Mouse (Mus musculus): Measurements from ENCODE around the gene Taf3. TPM values are rescaled to one million over a fixed set of nuclear protein-coding genes. Genes with fewer than 3 reads are reported as not detected.

The Taf3 gene
- total RNA-seq, 2 experiments from 2014 or later, result 9.4 to 10.8 TPM

DNA sequence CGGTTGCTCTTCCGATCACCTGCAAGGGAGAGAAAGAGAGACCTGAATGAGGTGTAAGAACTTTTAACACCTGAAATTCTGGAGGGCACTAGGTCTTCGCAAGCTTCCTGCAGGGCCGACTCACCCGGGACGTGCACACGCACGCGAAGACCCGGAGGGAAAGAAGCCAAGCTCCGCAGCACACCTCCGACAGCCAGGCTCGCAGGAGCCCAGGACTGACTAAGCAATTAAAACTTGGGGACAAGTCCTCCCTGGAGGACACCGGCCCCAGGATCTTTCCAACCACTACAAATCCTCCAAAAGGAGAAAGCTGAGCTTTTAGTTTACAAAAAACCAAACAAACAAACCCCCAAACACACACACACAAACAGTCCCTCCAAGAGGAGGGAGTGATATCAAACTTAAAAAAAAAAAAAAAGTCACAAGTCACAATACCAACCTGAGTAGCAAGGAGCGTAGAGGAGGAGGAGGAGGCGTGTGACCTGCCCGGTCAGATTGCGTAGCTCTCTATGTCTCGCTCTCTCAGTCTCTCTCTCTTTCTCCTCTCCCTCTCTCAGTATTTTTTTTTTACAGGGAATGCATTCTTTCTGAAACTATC lies 170.3 kb downstream of the Taf3 start:
- DNase-seq (ENCODE audit: low spot score), result no peak

DNA sequence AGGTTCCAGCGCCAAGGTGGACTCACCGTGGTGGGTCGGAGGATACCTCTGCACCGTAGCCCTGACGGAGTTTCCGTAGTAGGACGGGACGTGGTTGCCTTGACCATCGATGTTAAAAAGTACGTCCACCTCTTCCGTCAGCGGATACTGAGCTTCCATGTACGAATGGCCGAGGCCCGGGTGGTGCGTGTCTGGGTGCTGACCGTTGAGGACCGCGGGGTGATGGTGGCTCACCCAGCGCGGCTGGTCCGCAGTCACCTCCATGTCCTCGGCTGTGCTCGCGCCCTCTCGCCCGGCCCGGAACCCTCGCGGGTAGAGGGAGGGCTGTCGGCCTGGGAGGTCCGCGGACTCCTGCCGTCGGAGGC lies 171.1 kb downstream of the Taf3 start:
- no peak for DNase-seq (ENCODE audit: low spot score)

DNA sequence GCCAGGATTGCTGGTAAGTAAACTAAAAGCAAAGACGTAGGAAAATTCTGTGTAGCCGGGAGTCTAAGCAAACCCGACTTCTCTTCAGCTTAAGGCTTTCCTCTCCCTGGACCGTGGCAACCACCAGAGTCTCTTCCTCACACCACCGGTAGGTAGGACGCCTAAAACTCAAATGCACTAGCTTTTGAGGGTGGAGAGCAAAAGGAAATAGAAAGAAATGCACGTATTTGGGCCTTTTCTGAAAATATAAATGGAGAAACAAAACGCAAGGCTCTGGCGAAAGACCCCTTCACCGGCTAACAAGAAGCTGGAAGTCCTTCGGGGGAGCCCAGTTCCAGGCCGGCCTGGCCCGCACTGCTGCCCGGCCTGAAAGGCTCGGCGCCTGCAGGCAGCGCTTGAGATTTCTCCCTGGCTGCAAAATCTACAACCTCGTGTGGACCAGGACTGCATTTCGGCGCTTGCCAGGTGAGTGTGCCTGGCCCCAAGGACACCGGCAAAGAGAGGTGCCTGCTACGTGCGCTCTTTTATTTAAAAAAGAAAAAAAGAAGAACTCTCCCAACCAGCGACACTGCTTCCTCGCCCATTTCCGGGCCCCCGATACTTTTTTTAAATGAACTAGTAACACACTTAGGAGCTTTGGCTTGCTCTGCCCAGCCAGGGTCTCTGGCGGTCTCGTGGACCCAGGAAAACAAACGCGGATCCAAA lies 171.6 kb downstream of the Taf3 start:
- no peak for DNase-seq (ENCODE audit: low spot score)

DNA sequence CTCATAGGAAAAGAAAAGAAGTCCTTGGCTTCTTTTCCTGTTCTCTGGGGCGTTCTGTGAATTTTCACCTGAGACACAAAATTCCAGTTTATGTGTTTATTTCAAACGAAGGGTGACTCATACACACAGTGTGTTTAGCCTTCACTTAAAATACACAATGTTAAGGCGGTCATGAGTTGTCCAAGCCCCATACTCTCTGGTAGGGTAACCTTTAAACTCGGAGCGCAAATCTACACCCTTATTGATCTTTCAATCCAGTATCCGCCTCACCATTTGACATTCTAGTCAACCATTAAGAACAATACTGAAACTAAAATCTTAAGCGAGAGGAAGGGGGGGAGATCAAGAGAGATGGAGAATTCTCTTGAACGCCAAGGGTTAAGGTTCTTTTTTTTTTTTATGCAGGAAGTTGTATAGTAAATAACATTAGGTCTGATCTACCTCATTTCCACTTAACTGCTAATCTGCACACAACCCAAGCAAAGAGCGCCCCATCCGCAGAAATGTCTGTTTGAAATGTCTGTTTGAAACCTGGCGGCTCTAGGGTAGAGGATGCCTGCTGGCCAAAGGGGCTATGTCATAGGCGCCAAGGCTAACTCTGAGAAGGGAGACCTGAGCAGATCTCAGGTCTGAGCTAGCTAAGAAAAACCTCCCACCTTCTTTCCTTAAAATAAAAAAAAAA lies 172.6 kb downstream of the Taf3 start:
- no peak for DNase-seq (ENCODE audit: low spot score)

GRCm38 (mm10) chr2:9875220-9875619 lies 173.2 kb downstream of the Taf3 start:
- DNase-seq (ENCODE audit: low spot score), result no peak

DNA sequence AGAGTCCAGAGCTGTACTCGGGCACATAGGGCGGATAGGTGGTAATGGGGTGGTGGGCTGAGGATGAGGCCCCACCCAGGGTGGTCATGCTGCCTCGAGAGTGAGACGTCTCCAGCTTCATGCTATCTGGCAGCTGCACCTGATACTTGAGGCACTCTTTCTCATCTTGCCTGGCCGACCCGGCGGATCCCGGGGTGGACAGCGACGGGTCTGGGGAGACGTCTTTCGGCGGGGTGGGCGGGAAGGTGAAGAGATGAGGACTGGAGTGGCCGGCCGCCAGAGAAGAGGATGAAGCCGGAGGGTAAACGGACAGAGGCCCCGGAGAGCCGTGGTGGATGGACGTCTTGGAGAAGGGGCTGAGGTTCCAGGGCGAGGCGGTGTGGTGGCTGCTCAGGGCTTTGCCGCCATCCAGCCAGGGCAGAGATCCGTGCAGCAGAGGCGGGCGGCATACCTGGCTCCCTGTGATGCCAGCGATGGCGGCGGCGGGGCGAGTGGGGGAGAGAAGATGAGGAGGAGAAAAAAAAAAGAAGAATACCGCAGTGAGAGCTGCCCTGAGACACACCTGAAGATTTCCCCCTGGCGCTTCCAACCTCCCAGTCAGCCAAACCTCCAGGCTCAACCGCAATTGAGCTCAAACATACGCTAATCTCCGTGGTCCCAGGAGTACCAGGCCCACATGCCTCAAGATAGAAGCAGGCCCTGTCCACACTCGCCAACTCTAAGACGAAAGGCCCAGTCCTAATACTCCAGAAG lies 173.8 kb downstream of the Taf3 start:
- DNase-seq (ENCODE audit: low spot score), result no peak

GRCm38 (mm10) chr2:9873757-9874156 lies 174.6 kb downstream of the Taf3 start:
- no peak for DNase-seq (ENCODE audit: low spot score)

GRCm38 (mm10) chr2:9872682-9873081 lies 175.7 kb downstream of the Taf3 start:
- no peak for DNase-seq (ENCODE audit: low spot score)

DNA sequence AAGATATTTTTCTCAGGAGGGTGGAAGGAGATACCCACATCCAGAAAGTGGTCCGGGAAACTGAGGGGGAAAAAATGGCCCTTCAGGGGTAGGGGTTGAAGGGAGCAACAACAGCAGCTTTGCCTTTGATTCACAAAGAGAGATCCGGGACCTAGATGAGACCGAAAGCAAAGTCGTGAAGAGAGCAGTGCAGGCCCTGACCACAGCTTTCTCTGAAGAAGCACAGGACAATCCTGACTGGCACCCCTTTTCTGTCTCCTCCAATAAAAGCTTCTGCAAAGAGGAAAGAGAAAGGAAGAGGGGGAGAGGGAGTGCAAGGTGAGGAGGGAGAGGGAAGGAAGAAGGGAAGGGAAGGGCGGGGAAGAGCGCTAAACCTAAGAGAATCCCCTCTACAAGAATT lies 176.6 kb downstream of the Taf3 start:
- no peak for DNase-seq (ENCODE audit: low spot score)

DNA sequence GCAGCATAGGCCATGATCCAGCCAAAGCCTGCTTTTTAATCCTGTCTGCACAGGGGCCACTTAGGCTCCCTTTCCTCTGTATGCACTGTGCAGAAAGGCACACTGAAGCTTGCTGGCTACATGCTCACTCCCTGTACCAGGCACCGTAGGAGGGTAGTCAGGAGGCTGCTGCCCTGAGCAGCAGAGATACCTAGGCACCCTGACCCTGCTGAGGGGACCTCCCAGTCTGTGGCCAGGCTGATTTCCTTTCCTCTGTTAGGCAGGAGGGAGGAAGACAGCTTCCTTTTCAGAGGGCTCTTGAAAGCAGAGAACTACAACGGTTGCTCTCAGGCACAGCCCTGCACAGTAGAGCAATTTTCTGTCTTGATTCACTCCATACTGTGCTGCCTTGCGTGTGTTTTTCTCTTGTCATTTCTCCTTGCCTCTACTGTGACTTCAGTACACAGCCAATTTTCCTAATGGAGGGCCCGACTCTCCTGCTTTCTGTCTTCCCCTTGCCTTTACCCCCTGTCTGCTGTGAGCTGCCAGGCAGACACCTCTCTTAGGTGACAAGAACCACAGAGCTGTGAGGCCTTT lies 177.2 kb downstream of the Taf3 start:
- DNase-seq (ENCODE audit: low spot score), result no peak

- DNase-seq (ENCODE audit: low spot score), result no peak
Measured at GRCm38 (mm10) chr2:9867092-9867825, 181.1 kb downstream of the Taf3 start.

Other genes with a start within 250 kb of the Taf3 start
- not detected for gene 4930412O13Rik, start 167.3 kb downstream of the Taf3 start, total RNA-seq (2021)
- not detected for gene 9230102O04Rik, start 159.1 kb downstream of the Taf3 start, total RNA-seq (2021)
- under 1 TPM; 0.18 to 0.43 TPM for gene Gata3, start 158.6 kb downstream of the Taf3 start, total RNA-seq (2021)
- gene Atp5c1, start 31.9 kb upstream of the Taf3 start, total RNA-seq (2021), result 100 to 1,000 TPM; 791 to 847 TPM
- 1 to 10 TPM; 5.9 to 7.2 TPM for gene Kin, start 32.0 kb upstream of the Taf3 start, total RNA-seq (2021)
- gene Itih2, start 82.8 kb upstream of the Taf3 start, total RNA-seq (2021), result 1 to 10 TPM in 1 of 2 experiments, under 1 TPM in 1; 0.23 to 1.1 TPM
- 10 to 100 TPM; 10.2 to 12.7 TPM for gene Itih5, start 105.0 kb upstream of the Taf3 start, total RNA-seq (2021)

All from gastrocnemius, adult 18-20 months (tissue).